Mouse (Mus musculus) liver, embryonic 14.5 days (tissue): ENCODE measurements around the gene Olfr135.

ENCODE experiments used
- CTCF ChIP-seq: IDR thresholded peaks from 2 replicates; pipeline ENCODE4 v1.5.1; 2016; ENCODE audit warnings: antibody characterized with exemption, low read depth, control low read depth
- EP300 ChIP-seq: IDR thresholded peaks from 2 replicates; pipeline ENCODE4 v1.6.1; 2016; ENCODE audit warnings: antibody characterized with exemption, low read depth

- TF ChIP-seq CTCF (no peak), EP300 (no peak)
These were observed at the start of gene Olfr135 for GRCm38 (mm10) chr17:38204035-38204434.
